Mouse (Mus musculus) cerebellum, adult (tissue): Measurements from ENCODE around the gene Gm20388.

Experiments used
- ATAC-seq: cut with Nextera tagmentation; 2 replicates; pipeline ENCODE4 v1.9.2; 2017; ENCODE audit warnings: mild to moderate bottlenecking, moderate library complexity, mixed read lengths; ENCODE audit not compliant: insufficient number of reproducible peaks, low FRiP score, low TSS enrichment

The Gm20388 gene

GRCm38 (mm10) chr8:123353216-123353615 lies 3442.6 kb downstream of the Gm20388 start:
- no peak for ATAC-seq

DNA sequence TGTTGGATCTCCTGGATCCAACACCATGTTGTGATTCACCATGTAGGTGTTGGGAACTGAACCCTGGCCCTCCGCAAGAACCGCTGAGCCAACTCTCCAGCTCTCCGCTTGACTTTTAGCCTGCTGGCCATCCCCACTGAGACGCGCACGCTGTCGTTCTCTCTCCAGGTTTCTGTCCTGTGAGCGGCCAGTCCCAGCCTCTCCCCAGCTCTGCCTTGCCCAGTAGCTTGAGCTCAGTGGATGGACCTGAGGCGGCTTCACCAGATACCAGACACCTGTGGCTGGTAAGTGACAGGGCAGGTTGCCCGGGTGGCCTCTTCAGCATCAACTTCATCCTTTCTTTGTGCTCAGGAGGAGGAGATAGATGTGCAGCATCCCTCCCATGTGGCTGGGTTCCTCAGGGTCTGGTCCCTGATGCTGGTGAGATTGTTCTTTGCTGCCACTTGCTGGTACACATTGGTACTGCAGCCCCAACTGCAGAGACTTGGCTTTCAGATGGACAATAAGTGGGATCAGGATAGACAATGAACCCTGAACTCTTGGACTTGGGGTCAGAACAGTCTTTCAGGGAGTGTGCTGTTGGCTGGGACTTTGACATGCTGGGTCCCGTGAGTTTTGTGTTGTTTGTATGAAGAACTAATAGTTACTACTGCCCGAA lies 3450.6 kb downstream of the Gm20388 start:
- peak; percentile 64; the same call in 1 of the 2 replicates for ATAC-seq

- ATAC-seq = peak; percentile 86
Observed at GRCm38 (mm10) chr8:123373403-123374238, 3463.0 kb downstream of the Gm20388 start, which contains the start of gene Tcf25. TSS of gene Tcf25 (plus strand) at chr8:123373753.

GRCm38 (mm10) chr8:123374239-123374578 lies 3463.6 kb downstream of the Gm20388 start:
- ATAC-seq = peak; percentile 32

- ATAC-seq = no peak
Observed at GRCm38 (mm10) chr8:123375701-123376100, 3465.1 kb downstream of the Gm20388 start.

GRCm38 (mm10) chr8:123376106-123376505 lies 3465.5 kb downstream of the Gm20388 start:
- ATAC-seq = no peak

- no peak for ATAC-seq
Observed at GRCm38 (mm10) chr8:123381711-123382110, 3471.1 kb downstream of the Gm20388 start.

DNA sequence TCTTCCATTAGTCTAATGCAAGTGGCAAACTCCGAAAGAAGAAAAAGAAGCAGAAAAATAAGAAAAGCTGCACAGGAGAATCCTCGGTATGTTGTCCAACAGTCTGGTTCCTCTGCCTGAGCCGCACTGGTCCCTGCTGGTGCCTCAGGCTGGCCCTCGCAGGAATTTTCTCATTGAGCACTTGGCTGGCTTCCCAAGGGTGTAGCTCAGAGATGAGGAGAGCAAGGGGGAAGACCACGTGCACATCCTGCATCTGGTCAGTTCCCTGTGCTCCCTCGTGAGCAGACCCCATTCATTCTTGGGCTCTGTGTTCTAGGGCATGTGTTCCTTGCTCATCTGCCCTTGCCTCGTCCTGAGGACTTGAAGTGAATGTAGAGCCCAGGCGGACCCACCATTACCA lies 3471.9 kb downstream of the Gm20388 start:
- no peak for ATAC-seq

DNA sequence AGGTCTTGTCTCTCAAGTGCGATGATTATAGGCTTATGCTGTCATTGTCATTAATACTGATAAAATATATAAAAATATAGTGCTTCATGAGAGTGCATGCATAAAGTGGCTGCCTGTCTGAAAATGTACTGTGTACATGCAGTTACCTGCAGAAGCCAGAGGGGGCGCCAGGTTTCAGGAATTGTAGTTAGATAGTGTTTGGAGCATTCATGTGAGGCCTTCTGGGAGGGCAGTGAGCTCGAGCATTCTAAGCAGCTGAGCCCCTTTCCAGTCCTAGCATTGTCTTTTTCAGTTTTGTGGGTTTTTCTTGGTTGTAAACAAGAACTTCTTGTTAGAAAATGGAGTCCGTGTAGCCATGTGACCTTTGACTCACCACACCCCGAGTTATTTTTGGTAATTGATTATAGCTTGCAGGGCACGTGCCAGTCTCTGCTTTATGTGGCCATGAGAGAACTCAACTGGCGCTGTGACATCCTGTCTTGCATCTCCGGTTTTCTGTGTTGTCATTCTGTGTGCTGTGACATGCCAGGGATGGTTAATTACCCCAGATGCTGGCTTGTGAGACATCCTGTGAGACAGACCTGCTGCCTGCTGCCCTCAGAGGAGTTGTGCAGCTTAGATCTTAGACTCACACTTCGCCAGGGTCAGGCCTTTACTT lies 3474.4 kb downstream of the Gm20388 start:
- ATAC-seq = no peak

GRCm38 (mm10) chr8:123387041-123387440 lies 3476.4 kb downstream of the Gm20388 start:
- ATAC-seq = no peak

- ATAC-seq = no peak
Observed at GRCm38 (mm10) chr8:123387801-123388200, 3477.2 kb downstream of the Gm20388 start.

DNA sequence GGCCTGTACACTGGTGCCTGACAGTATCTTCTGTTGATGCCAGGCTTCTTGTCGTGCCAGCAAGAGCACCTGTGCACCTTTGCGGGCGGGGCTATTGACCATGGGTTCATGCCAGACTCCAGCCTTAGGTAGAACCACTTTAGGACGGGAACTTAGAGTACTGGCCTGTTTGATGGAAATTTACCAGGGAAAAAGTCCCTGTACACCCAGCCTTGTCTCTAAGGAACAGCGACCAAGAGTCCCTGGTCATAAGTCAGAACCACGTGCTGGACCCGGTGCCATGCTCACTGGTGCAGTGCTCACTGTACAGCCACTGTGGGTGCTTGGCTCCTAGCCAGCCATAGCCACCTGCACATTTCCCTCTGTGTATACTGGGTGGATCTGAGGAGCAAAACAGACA lies 3478.4 kb downstream of the Gm20388 start:
- ATAC-seq = peak; percentile 66; the same call in 1 of the 2 replicates

- no peak for ATAC-seq
Observed at GRCm38 (mm10) chr8:123398308-123398707, 3487.7 kb downstream of the Gm20388 start.

DNA sequence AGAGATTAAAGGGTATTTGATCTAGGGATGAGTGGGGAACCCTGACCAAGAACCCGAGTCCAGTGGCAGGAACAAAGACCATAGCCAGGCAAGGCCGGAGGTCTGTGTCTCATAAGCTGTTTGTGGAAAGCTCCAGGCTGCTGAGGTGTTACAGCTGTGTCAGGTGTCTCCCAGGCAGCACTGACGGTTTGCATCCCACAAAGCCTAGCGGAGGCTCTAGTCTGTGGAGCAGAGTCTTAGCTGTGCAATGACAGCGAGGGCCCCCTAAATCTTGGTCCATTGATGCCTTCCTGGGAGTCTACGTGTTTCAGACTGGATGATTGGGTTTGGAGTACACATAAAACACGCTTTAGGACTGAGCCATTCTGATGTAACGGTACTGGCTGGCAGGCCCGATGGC lies 3491.3 kb downstream of the Gm20388 start:
- no peak for ATAC-seq

- no peak for ATAC-seq
Observed at GRCm38 (mm10) chr8:123402730-123403326, 3492.2 kb downstream of the Gm20388 start.

DNA sequence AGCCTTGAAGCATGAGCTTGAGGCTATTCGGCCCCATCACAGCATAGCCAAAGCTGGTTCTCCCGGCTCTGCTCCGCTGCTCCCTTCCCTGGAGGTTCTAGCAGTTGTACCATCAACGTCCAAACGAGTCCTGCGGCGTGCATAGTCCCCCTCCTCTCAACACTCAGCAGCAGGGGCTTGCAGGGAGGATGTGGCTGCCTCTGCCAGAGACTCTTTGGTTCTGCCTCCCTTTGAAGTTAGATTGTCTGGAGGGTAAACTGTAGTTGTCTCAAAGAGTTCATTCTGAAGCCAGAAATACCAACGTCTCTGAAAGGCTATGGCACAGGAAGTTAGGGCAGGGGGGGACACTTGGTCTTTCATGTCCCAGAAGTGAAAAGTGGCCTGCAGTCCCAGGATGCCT lies 3493.9 kb downstream of the Gm20388 start:
- ATAC-seq = no peak

DNA sequence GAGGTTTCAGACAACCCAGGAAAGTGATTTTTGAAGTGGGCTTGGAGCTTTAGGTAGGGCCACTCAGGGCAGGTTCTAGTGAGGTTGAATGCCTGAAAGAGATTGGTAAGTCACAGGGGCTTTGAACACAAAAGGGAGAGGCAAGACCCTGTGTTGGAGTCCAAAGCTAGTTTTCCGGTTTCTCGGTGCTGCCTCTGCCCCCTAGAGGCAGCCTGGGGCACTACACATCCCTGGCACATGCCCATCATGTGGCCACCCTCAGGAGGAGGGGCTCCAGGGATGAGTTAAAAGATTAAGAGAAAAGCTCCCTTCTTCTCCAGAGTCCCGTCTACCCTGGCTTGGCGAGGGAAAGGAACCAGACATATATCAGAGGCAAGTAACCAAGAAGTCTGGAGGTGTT lies 3496.1 kb downstream of the Gm20388 start, which contains the start of gene Mc1r:
TSS of gene Mc1r (plus strand) at position 322 of the 400 bp plus-strand sequence.
- no peak for ATAC-seq

- ATAC-seq = no peak
Observed at GRCm38 (mm10) chr8:123407612-123408011, 3497.0 kb downstream of the Gm20388 start.

- ATAC-seq = no peak
Observed at GRCm38 (mm10) chr8:123408586-123409544, 3498.2 kb downstream of the Gm20388 start.
